Mouse (Mus musculus): ENCODE results near the gene Fkbp1a. TPM values are rescaled to one million over a fixed set of nuclear protein-coding genes. Genes with fewer than 3 reads are reported as not detected.

Fkbp1a gene
- polyA plus RNA-seq, 1 experiment from 2014 or later: 644 TPM

GRCm38 (mm10) chr2:151538646-151539045, 3.6 kb upstream of the Fkbp1a start:
- H3K4me3 ChIP-seq (ENCODE audit: low read depth, low read length): no peak overlapping the region
- no peak for DNase-seq (ENCODE audit: low spot score)
- peaks cover 8% of the 10 kb centered on the region for H3K4me1 ChIP-seq (ENCODE audit: control insufficient read depth, insufficient read depth, low read length)
- 64% methylated on average over 4 of the region's 4 CpGs for WGBS
- no peak overlapping the region for H3K9ac ChIP-seq (ENCODE audit: low read length)
- no peak overlapping the region for H3K4me2 ChIP-seq (ENCODE audit: low read length)
- H3K36me3 ChIP-seq (ENCODE audit: control insufficient read depth, insufficient read depth, low read length): no peaks in the 10 kb centered on the region
- no peak overlapping the region for H3K27ac ChIP-seq (ENCODE audit: low read depth, low read length)
- ATAC-seq: no peak
- no peaks in the 10 kb centered on the region for H3K27me3 ChIP-seq (replicated peaks; ENCODE audit: control insufficient read depth, insufficient read depth, low read length)
- no peaks in the 10 kb centered on the region for H3K9me3 ChIP-seq (replicated peaks; ENCODE audit: control insufficient read depth, low read length)

- Histone ChIP-seq H3K27me3 (replicated peaks; ENCODE audit: control insufficient read depth, insufficient read depth, low read length) (no peaks in the 10 kb centered on the region), H3K9me3 (replicated peaks; ENCODE audit: control insufficient read depth, low read length) (no peaks in the 10 kb centered on the region), H3K4me3 (ENCODE audit: low read depth, low read length) (peak overlapping the region; percentile 92), H3K4me1 (ENCODE audit: control insufficient read depth, insufficient read depth, low read length) (peaks cover 23% of the 10 kb centered on the region), H3K27ac (ENCODE audit: low read depth, low read length) (peak overlapping the region; percentile 89), H3K9ac (ENCODE audit: low read length) (peak overlapping the region; percentile 97), H3K36me3 (ENCODE audit: control insufficient read depth, insufficient read depth, low read length) (peaks cover 40% of the 10 kb centered on the region), H3K4me2 (ENCODE audit: low read length) (peak overlapping the region; percentile 59)
- ATAC-seq: peak; percentile 19; the same call in 1 of the 2 replicates
- 2% methylated on average over 21 of the region's 21 CpGs for WGBS
- peak; percentile 70 for DNase-seq (ENCODE audit: low spot score)
These were observed 996 bp downstream of the Fkbp1a start for GRCm38 (mm10) chr2:151543063-151543895.

- Histone ChIP-seq H3K27ac (ENCODE audit: low read depth, low read length) (no peak overlapping the region), H3K4me3 (ENCODE audit: low read depth, low read length) (no peak overlapping the region), H3K4me1 (ENCODE audit: control insufficient read depth, insufficient read depth, low read length) (peaks cover 23% of the 10 kb centered on the region), H3K27me3 (replicated peaks; ENCODE audit: control insufficient read depth, insufficient read depth, low read length) (no peaks in the 10 kb centered on the region), H3K9me3 (replicated peaks; ENCODE audit: control insufficient read depth, low read length) (no peaks in the 10 kb centered on the region), H3K36me3 (ENCODE audit: control insufficient read depth, insufficient read depth, low read length) (peaks cover 46% of the 10 kb centered on the region), H3K9ac (ENCODE audit: low read length) (peak overlapping the region; percentile 6; the same call in 1 of the 2 replicates), H3K4me2 (ENCODE audit: low read length) (peak overlapping the region; percentile 59; the same call in 1 of the 2 replicates)
- ATAC-seq: no peak
- DNase-seq (ENCODE audit: low spot score): no peak
- WGBS: 40% methylated on average over 6 of the region's 6 CpGs
These were observed 2.4 kb downstream of the Fkbp1a start for GRCm38 (mm10) chr2:151544673-151545072.

GRCm38 (mm10) chr2:151546571-151546970, 4.3 kb downstream of the Fkbp1a start:
- ATAC-seq (no peak), DNase-seq (ENCODE audit: low spot score) (no peak)
- H3K27me3 ChIP-seq (replicated peaks; ENCODE audit: control insufficient read depth, insufficient read depth, low read length): no peaks in the 10 kb centered on the region
- peaks cover 20% of the 10 kb centered on the region for H3K4me1 ChIP-seq (ENCODE audit: control insufficient read depth, insufficient read depth, low read length)
- no peak overlapping the region for H3K4me2 ChIP-seq (ENCODE audit: low read length)
- no peak overlapping the region for H3K4me3 ChIP-seq (ENCODE audit: low read depth, low read length)
- no peak overlapping the region for H3K9ac ChIP-seq (ENCODE audit: low read length)
- no peak overlapping the region for H3K27ac ChIP-seq (ENCODE audit: low read depth, low read length)
- peaks cover 64% of the 10 kb centered on the region for H3K36me3 ChIP-seq (ENCODE audit: control insufficient read depth, insufficient read depth, low read length)
- WGBS: 87% methylated on average over 4 of the region's 4 CpGs
- no peaks in the 10 kb centered on the region for H3K9me3 ChIP-seq (replicated peaks; ENCODE audit: control insufficient read depth, low read length)

GRCm38 (mm10) chr2:151549615-151550121, 7.4 kb downstream of the Fkbp1a start:
- ATAC-seq: no peak
- no peak overlapping the region for H3K4me3 ChIP-seq (ENCODE audit: low read depth, low read length)
- DNase-seq (ENCODE audit: low spot score): no peak
- H3K4me2 ChIP-seq (ENCODE audit: low read length): no peak overlapping the region
- H3K4me1 ChIP-seq (ENCODE audit: control insufficient read depth, insufficient read depth, low read length): peaks cover 5% of the 10 kb centered on the region; the same call in 1 of the 2 replicates
- H3K27me3 ChIP-seq (replicated peaks; ENCODE audit: control insufficient read depth, insufficient read depth, low read length): no peaks in the 10 kb centered on the region
- H3K36me3 ChIP-seq (ENCODE audit: control insufficient read depth, insufficient read depth, low read length): peaks cover 85% of the 10 kb centered on the region
- no peak overlapping the region for H3K27ac ChIP-seq (ENCODE audit: low read depth, low read length)
- H3K9ac ChIP-seq (ENCODE audit: low read length): no peak overlapping the region
- H3K9me3 ChIP-seq (replicated peaks; ENCODE audit: control insufficient read depth, low read length): no peaks in the 10 kb centered on the region
- WGBS: 97% methylated on average over 3 of the region's 3 CpGs

- Histone ChIP-seq H3K4me1 (ENCODE audit: control insufficient read depth, insufficient read depth, low read length) (no peaks in the 10 kb centered on the region), H3K9ac (ENCODE audit: low read length) (no peak overlapping the region), H3K4me3 (ENCODE audit: low read depth, low read length) (no peak overlapping the region), H3K36me3 (ENCODE audit: control insufficient read depth, insufficient read depth, low read length) (peaks cover 62% of the 10 kb centered on the region), H3K27ac (ENCODE audit: low read depth, low read length) (no peak overlapping the region), H3K9me3 (replicated peaks; ENCODE audit: control insufficient read depth, low read length) (no peaks in the 10 kb centered on the region), H3K4me2 (ENCODE audit: low read length) (no peak overlapping the region), H3K27me3 (replicated peaks; ENCODE audit: control insufficient read depth, insufficient read depth, low read length) (no peaks in the 10 kb centered on the region)
- DNase-seq (ENCODE audit: low spot score) (no peak), ATAC-seq (no peak)
- WGBS: 85% methylated on average over 7 of the region's 7 CpGs
These were observed 20.9 kb downstream of the Fkbp1a start for GRCm38 (mm10) chr2:151562930-151563921.

- WGBS: 82% methylated on average over 1 of the region's 1 CpGs
- no peak overlapping the region for H3K27ac ChIP-seq (ENCODE audit: low read depth, low read length)
- H3K9me3 ChIP-seq (replicated peaks; ENCODE audit: control insufficient read depth, low read length): no peaks in the 10 kb centered on the region
- peaks cover 54% of the 10 kb centered on the region for H3K36me3 ChIP-seq (ENCODE audit: control insufficient read depth, insufficient read depth, low read length)
- no peak overlapping the region for H3K4me2 ChIP-seq (ENCODE audit: low read length)
- no peaks in the 10 kb centered on the region for H3K27me3 ChIP-seq (replicated peaks; ENCODE audit: control insufficient read depth, insufficient read depth, low read length)
- no peaks in the 10 kb centered on the region for H3K4me1 ChIP-seq (ENCODE audit: control insufficient read depth, insufficient read depth, low read length)
- DNase-seq (ENCODE audit: low spot score) (no peak), ATAC-seq (no peak)
- H3K4me3 ChIP-seq (ENCODE audit: low read depth, low read length): no peak overlapping the region
- no peak overlapping the region for H3K9ac ChIP-seq (ENCODE audit: low read length)
These were observed 21.7 kb downstream of the Fkbp1a start for GRCm38 (mm10) chr2:151564006-151564405.

GRCm38 (mm10) chr2:151564986-151565385, 22.7 kb downstream of the Fkbp1a start:
- Histone ChIP-seq H3K4me3 (ENCODE audit: low read depth, low read length) (no peak overlapping the region), H3K4me1 (ENCODE audit: control insufficient read depth, insufficient read depth, low read length) (no peaks in the 10 kb centered on the region), H3K36me3 (ENCODE audit: control insufficient read depth, insufficient read depth, low read length) (peaks cover 44% of the 10 kb centered on the region), H3K9me3 (replicated peaks; ENCODE audit: control insufficient read depth, low read length) (no peaks in the 10 kb centered on the region), H3K9ac (ENCODE audit: low read length) (no peak overlapping the region), H3K4me2 (ENCODE audit: low read length) (no peak overlapping the region), H3K27me3 (replicated peaks; ENCODE audit: control insufficient read depth, insufficient read depth, low read length) (no peaks in the 10 kb centered on the region), H3K27ac (ENCODE audit: low read depth, low read length) (no peak overlapping the region)
- 79% methylated on average over 3 of the region's 3 CpGs for WGBS
- ATAC-seq: no peak
- no peak for DNase-seq (ENCODE audit: low spot score)

Measured in forebrain, embryonic 14.5 days (tissue).